Mouse (Mus musculus): ENCODE results near the gene B3galt6. TPM values are rescaled to one million over a fixed set of nuclear protein-coding genes. Genes with fewer than 3 reads are reported as not detected.

Gene B3galt6
- total RNA-seq, 2 experiments from 2014 or later, result 7.2 to 7.7 TPM

Other genes with a start within 250 kb of the B3galt6 start
- gene Atad3a, start 231.6 kb downstream of the B3galt6 start, total RNA-seq (2021), result 100 to 1,000 TPM in 1 of 2 experiments, 10 to 100 TPM in 1; 99.1 to 102 TPM
- gene Vwa1, start 218.0 kb downstream of the B3galt6 start, total RNA-seq (2021), result 1 to 10 TPM; 5.7 to 7.4 TPM
- gene Tmem88b, start 206.8 kb downstream of the B3galt6 start, total RNA-seq (2021), result under 1 TPM; 0.79 to 0.84 TPM
- not detected for gene Ankrd65, start 202.2 kb downstream of the B3galt6 start, total RNA-seq (2021)
- 100 to 1,000 TPM; 110 to 122 TPM for gene Mrpl20, start 189.8 kb downstream of the B3galt6 start, total RNA-seq (2021)
- gene Ccnl2, start 180.2 kb downstream of the B3galt6 start, total RNA-seq (2021), result 100 to 1,000 TPM; 153 to 155 TPM
- gene Aurkaip1, start 161.4 kb downstream of the B3galt6 start, total RNA-seq (2021), result 100 to 1,000 TPM; 123 to 129 TPM
- 10 to 100 TPM; 86.3 to 93.5 TPM for gene Mxra8, start 153.0 kb downstream of the B3galt6 start, total RNA-seq (2021)
- 10 to 100 TPM; 53.5 to 53.8 TPM for gene Dvl1, start 145.2 kb downstream of the B3galt6 start, total RNA-seq (2021)
- under 1 TPM; 0.85 to 0.92 TPM for gene Tas1r3, start 129.3 kb downstream of the B3galt6 start, total RNA-seq (2021)
- gene Cptp, start 123.2 kb downstream of the B3galt6 start, total RNA-seq (2021), result 10 to 100 TPM; 20.2 to 21.0 TPM
- 10 to 100 TPM; 31.0 to 31.3 TPM for gene Ints11, start 123.1 kb downstream of the B3galt6 start, total RNA-seq (2021)
- 10 to 100 TPM; 42.9 to 49.0 TPM for gene Pusl1, start 100.9 kb downstream of the B3galt6 start, total RNA-seq (2021)
- 10 to 100 TPM; 35.5 to 36.7 TPM for gene Acap3, start 100.8 kb downstream of the B3galt6 start, total RNA-seq (2021)
- 10 to 100 TPM; 91.9 to 94.1 TPM for gene Ube2j2, start 48.8 kb downstream of the B3galt6 start, total RNA-seq (2021)
- gene C1qtnf12, start 30.3 kb downstream of the B3galt6 start, total RNA-seq (2021), result 10 to 100 TPM; 75.8 to 79.9 TPM
- gene Sdf4, start 223 bp upstream of the B3galt6 start, total RNA-seq (2021), result 100 to 1,000 TPM; 224 to 231 TPM
- 1 to 10 TPM; 2.9 to 3.4 TPM for gene Tnfrsf4, start 21.2 kb upstream of the B3galt6 start, total RNA-seq (2021)
- gene Tnfrsf18, start 33.5 kb upstream of the B3galt6 start, total RNA-seq (2021), result under 1 TPM in 1 of 2 experiments, not detected in 1; 0.39 TPM
- 1 to 10 TPM in 1 of 2 experiments, under 1 TPM in 1; 0.59 to 5.0 TPM for gene Ttll10, start 66.8 kb upstream of the B3galt6 start, total RNA-seq (2021)
- 10 to 100 TPM; 18.1 to 21.1 TPM for gene 9430015G10Rik, start 117.3 kb upstream of the B3galt6 start, total RNA-seq (2021)
- gene Rnf223, start 137.9 kb upstream of the B3galt6 start, total RNA-seq (2021), result under 1 TPM; 0.20 to 0.22 TPM
- 100 to 1,000 TPM in 1 of 2 experiments, 10 to 100 TPM in 1; 92.2 to 139 TPM for gene Agrn, start 204.8 kb upstream of the B3galt6 start, total RNA-seq (2021)
- 1 to 10 TPM; 1.9 to 2.8 TPM for gene Isg15, start 208.2 kb upstream of the B3galt6 start, total RNA-seq (2021)
- gene AW011738, start 210.7 kb upstream of the B3galt6 start, total RNA-seq (2021), result 1 to 10 TPM; 3.7 to 4.8 TPM
- gene Perm1, start 223.2 kb upstream of the B3galt6 start, total RNA-seq (2021), result 1 to 10 TPM; 4.1 to 4.7 TPM
- 10 to 100 TPM; 26.9 to 27.8 TPM for gene Plekhn1, start 242.2 kb upstream of the B3galt6 start, total RNA-seq (2021)
- 10 to 100 TPM; 41.5 to 47.3 TPM for gene Noc2l, start 243.4 kb upstream of the B3galt6 start, total RNA-seq (2021)